Mouse (Mus musculus): ENCODE results near the gene Reep6. TPM values are rescaled to one million over a fixed set of nuclear protein-coding genes. Genes with fewer than 3 reads are reported as not detected.

Gene Reep6
- polyA plus RNA-seq, 1 experiment, result 4.9 TPM

DNA sequence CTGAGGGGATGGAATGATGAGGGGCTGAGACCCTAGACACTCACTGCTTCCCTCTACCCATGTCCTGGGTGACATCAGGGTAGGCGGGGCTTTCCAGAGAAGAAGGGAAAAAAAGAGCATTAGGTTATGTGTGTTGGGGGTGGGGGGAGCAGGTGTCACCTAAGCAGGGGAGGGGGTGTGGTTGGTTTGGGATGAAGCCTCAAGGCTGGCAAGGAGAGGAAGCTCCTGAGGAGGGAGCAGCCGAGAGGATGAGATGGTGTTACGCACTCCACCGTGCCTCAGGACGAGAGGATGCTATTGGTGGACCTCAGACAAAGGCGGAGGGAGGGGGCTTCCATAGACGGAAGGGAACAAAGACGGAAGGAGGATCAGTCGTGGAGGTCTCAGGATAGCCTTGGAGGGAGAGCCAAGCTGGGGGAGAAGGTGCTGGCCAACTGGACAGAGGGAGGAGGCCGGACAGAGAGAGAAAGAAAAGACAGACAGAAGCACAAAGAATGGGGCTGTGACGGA lies 29.0 kb upstream of the Reep6 start:
- no peak for DNase-seq (ENCODE audit: extremely low spot score in 1 of 2, low spot score in 1 of 2)

DNA sequence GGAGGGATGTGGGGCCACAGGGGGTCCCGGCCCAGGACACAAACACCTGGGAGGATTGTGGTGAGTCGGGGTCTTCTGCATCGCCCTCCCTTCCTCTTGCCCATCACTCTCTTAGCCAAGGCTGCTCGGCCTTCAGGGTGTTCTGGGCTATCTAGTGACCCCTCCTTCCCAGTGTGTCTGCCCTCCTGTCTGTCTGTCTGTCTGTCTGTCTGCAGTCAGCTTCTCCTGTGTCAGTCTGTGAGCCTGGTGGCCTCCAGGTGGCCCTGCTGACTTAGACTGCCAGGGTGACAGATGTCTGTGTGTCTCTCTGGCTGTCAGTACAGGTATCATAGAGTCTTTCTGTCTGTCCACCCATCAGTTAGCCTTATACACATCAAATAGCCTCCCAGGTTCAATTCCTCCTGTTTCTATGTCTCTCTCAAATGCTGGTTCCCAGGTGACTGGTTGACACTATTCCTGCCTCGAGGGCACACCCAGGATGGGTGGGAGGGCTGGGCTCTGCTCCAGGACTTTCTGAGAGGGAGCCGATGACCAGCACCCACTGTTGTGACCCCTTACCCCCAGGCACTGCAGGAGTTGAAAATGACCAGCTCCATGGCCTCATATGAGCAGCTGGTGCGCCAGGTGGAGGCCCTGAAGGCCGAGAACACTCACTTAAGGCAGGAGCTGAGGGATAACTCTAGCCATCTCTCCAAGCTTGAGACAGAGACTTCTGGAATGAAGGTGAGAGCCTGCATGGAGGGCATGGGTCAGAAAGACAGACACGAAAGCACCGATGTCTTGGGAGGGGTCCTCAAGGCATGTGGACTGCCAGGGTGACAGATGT lies 28.3 kb upstream of the Reep6 start:
- DNase-seq (ENCODE audit: extremely low spot score in 1 of 2, low spot score in 1 of 2), result no peak

DNA sequence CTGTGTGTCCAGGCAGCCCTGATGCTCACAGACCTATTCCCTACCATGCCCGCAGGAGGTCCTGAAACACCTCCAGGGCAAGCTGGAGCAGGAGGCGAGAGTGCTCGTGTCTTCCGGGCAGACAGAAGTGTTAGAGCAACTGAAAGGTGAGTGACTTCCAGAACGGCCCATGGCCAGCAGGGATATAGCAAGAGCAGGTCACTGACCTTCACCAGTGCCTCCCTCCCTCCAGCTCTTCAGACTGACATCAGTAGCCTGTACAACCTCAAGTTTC lies 27.7 kb upstream of the Reep6 start:
- DNase-seq (ENCODE audit: extremely low spot score in 1 of 2, low spot score in 1 of 2), result no peak

DNA sequence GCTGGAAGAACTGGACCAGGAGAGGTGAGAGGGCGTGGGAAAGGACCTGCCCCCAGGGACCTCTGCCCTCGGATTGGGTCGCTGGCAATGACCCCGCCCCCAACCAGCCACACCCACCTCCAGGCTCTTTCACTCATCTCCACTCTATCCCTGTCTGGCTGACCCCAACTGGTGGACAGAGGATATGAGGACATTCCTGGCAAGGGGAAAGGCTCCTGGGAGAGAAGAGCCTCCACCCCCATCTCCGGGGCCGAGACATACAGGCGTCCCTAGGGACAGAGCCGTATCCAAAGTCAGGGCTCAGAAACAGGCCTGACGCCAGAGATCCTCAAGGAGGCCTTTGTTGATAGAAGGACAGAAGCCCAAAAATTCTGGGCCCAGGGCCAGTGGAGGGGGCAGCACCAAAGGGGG lies 27.3 kb upstream of the Reep6 start:
- peak; percentile 58 to 65 for DNase-seq (ENCODE audit: extremely low spot score in 1 of 2, low spot score in 1 of 2)

DNA sequence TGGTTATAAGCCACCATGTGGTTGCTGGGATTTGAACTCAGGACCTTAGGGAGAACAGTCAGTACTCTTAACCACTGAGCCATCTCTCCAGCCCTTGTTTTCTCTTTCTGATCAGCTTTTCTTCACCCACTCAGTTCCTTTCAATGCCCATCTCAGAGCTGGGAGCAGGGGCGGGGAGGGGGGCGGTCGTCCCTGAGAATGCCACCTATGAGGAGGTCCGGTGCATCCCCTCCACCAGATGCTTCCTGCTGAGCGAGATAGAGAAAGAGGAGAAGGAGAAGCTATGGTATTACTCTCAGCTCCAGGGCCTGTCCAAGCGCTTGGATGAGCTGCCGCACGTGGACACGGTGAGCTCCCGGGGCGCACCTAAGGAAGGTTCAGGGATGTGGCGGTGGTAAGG lies 25.3 kb upstream of the Reep6 start:
- no peak for DNase-seq (ENCODE audit: extremely low spot score in 1 of 2, low spot score in 1 of 2)

DNA sequence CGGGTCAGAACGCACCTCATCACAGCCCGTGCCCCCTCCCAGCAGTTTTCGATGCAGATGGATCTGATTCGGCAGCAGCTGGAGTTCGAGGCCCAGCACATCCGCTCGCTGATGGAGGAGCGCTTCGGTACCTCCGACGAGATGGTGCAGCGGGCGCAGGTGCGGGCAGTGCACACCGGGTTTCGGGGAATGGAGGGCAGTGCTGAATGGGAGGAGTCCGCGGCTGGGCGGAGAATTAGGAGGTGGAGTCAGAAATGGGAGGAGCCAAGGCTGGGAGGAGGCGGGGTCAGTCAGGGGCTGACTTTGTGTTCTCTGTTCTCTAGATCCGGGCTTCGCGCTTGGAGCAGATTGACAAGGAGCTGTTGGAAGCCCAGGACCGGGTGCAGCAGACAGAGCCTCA lies 24.9 kb upstream of the Reep6 start:
- no peak for DNase-seq (ENCODE audit: extremely low spot score in 1 of 2, low spot score in 1 of 2)

DNA sequence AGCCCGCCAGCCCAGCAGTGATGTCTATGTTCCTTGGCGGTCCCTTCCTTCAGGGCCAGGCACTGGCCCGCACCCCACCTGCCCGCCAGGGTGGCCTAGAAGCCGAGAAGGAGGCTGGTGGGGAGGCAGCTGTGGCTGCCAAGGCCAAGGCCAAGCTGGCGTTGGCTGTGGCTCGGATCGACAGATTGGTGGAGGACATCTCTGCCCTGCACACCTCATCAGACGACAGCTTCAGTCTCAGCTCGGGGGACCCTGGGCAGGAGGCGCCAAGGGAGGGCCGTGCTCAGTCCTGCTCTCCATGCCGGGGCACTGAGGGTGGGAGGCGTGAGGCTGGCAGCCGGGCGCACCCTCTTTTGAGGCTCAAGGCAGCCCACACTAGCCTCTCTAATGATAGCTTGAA lies 18.2 kb upstream of the Reep6 start:
- DNase-seq (ENCODE audit: extremely low spot score in 1 of 2, low spot score in 1 of 2), result no peak

DNA sequence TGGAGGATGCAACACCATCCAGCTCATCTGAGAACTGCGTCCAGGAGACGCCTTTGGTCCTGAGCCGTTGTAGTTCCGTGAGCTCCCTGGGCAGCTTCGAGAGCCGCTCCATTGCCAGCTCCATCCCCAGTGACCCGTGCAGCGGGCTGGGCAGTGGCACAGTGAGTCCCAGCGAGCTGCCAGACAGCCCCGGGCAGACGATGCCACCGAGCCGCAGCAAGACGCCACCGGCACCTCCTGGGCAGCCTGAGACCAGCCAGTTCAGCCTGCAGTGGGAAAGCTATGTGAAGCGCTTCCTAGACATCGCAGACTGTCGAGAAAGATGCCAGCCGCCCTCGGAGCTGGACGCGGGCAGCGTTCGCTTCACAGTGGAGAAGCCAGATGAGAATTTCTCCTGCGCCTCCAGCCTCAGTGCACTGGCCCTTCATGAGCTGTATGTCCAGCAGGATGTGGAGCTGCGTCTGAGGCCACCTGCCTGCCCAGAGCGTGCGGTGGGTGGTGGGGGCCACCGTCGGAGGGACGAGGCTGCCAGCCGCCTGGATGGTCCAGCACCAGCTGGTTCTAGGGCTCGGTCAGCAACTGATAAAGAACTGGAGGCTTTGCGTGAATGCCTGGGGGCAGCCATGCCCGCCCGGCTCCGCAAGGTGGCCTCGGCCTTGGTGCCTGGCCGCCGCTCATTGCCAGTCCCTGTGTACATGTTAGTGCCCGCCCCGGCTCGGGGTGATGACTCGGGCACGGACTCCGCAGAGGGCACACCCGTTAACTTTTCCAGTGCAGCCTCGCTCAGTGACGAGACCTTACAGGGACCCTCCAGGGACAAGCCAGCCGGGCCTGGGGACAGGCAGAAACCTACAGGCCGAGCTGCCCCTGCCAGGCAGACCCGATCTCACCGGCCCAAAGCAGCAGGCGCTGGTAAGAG lies 16.9 kb upstream of the Reep6 start:
- DNase-seq (ENCODE audit: extremely low spot score in 1 of 2, low spot score in 1 of 2), result no peak

DNA sequence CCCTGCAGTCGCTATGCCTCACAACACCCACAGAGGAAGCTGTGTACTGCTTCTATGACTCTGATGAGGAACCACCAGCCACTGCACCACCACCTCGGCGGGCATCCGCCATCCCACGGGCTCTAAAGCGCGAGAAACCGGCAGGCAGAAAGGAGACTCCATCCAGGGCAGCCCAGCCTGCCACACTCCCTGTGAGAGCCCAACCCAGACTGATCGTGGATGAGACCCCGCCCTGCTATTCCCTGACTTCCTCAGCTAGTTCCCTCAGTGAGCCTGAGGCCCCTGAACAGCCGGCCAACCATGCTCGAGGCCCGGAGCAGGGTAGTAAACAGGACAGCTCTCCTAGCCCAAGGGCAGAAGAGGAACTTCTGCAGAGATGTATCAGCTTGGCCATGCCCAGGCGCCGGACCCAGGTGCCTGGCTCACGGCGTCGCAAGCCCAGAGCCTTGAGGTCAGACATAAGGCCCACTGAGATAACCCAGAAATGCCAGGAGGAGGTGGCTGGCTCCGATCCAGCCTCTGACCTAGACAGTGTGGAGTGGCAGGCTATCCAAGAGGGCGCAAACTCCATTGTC lies 16.0 kb upstream of the Reep6 start:
- DNase-seq (ENCODE audit: extremely low spot score in 1 of 2, low spot score in 1 of 2), result no peak

DNA sequence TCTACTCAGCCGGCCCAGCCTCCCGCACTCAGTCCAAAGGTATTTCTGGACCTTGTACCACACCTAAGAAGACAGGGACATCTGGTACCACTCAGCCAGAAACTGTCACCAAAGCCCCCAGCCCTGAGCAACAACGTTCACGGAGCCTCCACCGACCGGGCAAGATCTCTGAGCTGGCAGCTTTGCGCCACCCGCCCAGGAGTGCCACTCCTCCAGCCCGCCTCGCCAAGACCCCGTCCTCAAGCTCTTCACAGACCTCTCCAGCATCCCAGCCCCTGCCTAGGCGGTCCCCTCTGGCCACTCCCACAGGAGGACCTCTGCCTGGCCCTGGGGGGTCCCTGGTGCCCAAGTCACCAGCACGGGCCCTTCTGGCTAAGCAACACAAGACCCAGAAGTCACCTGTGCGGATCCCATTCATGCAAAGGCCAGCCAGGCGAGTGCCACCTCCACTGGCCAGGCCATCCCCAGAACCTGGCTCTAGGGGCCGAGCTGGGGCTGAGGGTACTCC lies 15.2 kb upstream of the Reep6 start:
- DNase-seq (ENCODE audit: extremely low spot score in 1 of 2, low spot score in 1 of 2), result no peak

DNA sequence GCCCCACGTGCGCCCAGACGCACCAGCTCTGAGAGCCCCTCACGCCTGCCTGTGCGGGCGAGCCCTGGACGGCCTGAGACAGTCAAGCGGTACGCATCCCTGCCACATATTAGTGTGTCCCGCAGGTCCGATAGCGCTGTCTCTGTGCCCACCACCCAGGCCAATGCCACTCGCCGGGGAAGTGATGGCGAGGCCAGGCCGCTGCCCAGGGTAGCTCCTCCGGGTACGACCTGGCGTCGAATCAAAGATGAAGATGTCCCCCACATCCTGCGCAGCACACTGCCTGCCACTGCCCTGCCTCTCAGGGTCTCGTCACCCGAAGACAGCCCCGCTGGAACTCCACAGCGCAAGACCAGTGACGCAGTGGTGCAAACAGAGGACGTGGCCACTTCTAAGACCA lies 14.4 kb upstream of the Reep6 start:
- no peak for DNase-seq (ENCODE audit: extremely low spot score in 1 of 2, low spot score in 1 of 2)

DNA sequence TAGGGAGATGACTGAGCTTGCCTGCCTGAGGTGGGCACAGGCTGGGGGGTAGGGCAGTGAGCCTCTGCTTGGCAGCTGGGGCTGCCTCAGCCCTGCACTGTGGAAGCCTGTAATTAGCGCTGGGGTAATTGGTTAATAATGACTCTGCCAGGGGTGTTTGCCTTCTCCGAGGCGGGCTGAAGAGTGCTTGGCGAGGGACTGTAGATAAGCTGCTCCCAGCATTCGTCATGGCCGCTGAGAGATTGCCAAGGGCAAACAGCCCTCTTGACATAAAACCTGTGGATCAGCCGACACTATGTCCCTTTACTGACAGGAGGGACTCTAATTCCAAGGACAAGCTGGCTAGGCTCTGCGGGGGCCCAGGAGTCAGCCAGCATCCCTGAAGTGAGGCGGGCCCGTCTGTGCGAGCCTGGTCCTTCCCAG lies 13.4 kb upstream of the Reep6 start:
- DNase-seq (ENCODE audit: extremely low spot score in 1 of 2, low spot score in 1 of 2), result no peak

DNA sequence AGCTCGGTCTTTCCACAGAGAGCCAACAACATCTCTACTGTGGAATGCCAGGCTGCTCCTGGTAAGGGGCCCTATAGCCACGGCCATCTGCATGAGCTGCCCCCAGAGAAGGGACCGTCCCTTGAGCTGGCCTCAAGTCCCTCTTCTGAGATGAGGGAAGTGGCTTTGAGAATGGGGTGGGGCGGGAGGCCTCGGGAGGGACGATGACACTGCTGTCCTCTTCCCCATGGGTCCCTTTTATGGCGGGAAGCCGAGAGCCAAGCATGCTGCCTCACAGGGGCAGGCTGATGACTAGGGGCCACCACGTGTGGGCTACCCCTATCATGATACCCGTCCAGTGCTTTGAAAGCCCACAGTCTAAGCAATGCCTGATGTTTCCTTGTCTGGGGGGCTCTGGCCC lies 12.7 kb upstream of the Reep6 start:
- DNase-seq (ENCODE audit: extremely low spot score in 1 of 2, low spot score in 1 of 2), result no peak

DNA sequence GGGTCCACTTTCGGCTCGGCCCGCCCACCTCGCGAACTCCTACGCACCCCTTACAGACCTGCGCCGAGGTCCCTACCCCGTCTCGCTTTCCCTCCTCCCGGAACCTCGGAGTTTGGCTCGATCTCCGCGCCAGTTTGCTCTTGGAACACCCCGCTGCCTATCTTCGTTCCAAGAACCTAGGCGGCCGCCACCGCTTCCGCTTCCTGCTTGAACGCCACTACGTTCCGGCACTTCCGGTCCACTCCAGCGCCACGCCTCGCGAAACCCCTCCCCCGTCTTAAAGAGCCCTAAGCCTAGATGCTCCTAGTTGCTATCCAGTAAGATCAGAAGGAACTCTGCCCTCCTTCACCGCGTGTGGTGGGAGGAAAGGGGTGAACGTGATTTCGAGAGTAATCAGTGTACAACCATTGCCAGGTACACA lies 9.4 kb upstream of the Reep6 start, which contains the start of gene 2310011J03Rik:
2310011J03Rik (minus strand) TSS at position 198 of the 421 bp plus-strand sequence.
- DNase-seq (ENCODE audit: extremely low spot score in 1 of 2, low spot score in 1 of 2), result peak; percentile 89 to 96

DNA sequence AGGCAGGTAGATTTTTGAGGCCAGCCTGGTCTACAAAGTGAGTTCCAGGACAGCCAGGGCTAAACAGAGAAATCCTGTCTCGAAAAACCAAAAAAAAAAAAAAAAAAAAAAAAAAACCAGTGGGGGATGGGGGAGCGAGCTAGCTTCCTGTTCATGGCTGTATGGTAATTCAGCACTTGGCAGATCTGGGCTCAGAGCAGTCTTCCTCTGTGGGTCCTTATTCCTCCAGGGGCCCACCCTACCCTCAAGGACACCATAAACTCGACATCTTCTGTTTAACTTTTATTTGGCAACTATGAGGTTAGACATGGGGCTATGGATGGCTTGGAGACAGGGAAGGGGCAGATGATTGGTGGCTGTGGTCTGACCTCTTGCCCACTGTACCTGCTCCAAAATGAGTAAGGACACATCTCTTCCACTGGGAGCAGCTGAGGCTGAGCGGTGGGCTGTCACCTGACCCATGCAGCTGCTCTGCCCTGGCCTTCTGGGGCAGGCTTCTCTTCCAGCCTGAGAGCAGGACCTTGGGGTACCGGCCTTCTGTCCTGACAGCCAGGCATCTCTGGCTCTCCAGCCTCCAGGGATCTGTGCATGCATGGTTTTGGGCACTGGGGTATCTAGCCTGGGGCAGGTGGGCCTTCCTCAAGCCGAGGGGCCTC lies 8.6 kb upstream of the Reep6 start:
- no peak for DNase-seq (ENCODE audit: extremely low spot score in 1 of 2, low spot score in 1 of 2)

DNA sequence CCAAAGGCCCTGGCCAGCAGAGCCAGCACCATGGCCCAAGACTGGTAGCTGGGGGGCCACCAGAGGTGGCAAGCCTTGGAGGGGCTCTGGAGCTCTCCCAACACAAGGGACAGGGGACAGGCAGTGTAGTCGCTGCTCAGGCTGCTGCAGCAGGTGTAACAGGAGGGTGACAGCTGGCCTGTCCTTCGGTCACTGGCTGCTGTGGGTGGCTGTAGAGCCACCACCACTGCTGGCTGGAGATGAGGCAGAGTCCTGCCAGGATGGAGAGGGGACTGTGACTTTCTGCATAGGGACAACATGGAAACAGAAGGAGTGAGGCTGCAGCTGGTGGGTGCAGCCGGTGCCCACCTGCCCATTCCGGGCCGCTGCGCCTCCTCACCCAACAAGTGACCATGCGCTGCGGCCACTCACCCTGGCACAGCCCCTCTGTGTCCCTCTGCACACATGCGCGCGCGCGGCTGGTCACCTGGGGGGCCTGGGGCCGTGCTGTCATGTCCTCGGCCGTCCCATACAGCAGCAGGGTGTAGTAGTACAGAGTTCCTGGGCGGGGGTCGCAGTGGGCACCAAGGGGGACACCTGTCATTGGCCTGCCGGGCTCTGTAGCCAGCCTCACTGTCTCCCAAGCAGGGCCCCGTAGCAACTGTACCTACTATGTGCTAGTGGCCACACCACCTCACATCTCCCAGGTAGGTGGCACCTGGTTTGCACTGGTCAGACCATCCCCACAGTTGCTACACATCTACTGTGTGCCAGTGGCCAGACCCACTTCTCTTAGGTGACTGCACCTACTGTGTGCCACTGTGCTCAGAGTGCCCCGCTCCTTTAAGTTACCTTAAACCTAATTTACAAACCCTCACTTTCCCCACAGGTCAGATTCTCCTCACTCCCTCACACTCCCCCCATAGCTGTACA lies 7.8 kb upstream of the Reep6 start:
- no peak for DNase-seq (ENCODE audit: extremely low spot score in 1 of 2, low spot score in 1 of 2)

DNA sequence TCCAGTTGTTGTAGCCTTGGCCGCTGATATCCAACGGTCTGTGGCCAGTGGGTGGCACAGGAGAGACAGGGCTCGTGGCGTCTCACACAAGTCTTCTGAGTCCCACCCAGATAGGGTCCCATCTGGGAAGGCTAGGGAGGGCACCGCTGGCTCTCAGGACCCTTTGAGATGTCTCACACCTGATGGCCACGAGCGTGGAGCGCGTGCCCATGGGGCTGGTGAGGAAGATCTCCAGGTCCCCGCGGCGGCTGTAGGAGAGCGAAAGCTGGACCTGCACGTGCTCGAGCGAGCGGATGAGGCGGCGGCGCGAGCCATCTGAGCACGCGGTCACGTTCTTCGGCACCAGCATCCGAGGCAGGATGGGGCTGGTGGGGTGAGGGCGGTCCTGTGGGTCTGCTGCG lies 6.9 kb upstream of the Reep6 start:
- no peak for DNase-seq (ENCODE audit: extremely low spot score in 1 of 2, low spot score in 1 of 2)

DNA sequence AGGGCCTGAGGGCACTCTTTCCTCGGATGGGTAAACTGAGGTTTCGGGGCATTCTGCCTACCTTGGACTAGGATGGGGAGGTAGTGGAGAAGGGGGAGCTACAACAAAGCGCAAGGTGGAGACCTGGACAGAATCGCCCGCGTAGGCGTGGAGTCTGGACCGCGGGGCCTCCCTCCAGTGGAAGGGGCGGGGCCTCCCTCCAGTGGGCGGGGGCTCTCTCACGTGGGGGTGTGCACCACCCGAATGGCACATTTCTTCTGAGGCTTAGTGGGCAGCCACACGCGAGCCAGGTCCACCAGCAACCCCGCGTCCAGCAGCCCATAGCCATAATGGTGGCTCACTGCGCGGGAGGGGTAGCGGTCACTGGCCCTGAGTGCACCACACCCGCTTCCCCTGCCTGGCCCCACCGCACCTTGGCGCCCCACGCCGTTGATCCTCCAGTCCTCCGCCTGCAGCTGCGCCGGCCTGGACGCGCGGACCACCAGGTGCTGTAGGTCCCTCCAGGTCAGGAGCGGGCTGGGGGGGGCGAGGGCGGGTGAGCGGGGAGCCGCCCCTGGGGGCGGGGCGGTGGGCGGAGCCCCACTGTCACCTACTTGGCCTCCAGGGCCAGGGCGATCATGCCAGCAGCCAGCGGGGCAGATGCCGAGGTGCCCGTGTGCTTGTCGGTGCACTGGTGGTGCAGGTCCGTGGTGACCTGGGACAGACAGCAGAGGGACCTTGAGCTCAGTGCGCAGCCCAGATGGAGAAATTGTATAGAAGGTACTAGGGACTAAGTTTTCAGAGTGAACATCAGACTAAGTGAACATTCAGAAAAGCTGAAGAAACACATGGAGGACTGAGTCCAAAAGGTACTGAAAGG lies 6.3 kb upstream of the Reep6 start:
- DNase-seq (ENCODE audit: extremely low spot score in 1 of 2, low spot score in 1 of 2), result peak in 1 of 2 experiments; percentile 60

Data from frontal cortex, adult 2 months (tissue).